Mouse (Mus musculus): ENCODE results near the gene 2510009E07Rik.

The 2510009E07Rik gene

GRCm38 (mm10) chr16:21694463-21695241 lies at the start of gene 2510009E07Rik:
Gene 2510009E07Rik, minus strand, starts transcription at chr16:21694665.
- ATAC-seq (ENCODE audit: insufficient number of reproducible peaks, low FRiP score, low TSS enrichment) = peak; percentile 83

- no peak for ATAC-seq (ENCODE audit: insufficient number of reproducible peaks, low FRiP score, low TSS enrichment)
These were observed 48.9 kb upstream of the 2510009E07Rik start for GRCm38 (mm10) chr16:21743401-21743800.

- no peak for ATAC-seq (ENCODE audit: insufficient number of reproducible peaks, low FRiP score, low TSS enrichment)
These were observed 48.4 kb upstream of the 2510009E07Rik start for GRCm38 (mm10) chr16:21742898-21743297.

- no peak for ATAC-seq (ENCODE audit: insufficient number of reproducible peaks, low FRiP score, low TSS enrichment)
These were observed 47.9 kb upstream of the 2510009E07Rik start for GRCm38 (mm10) chr16:21742191-21742870.

GRCm38 (mm10) chr16:21741542-21741941 lies 47.1 kb upstream of the 2510009E07Rik start:
- no peak for ATAC-seq (ENCODE audit: insufficient number of reproducible peaks, low FRiP score, low TSS enrichment)

GRCm38 (mm10) chr16:21735638-21736037 lies 41.2 kb upstream of the 2510009E07Rik start:
- ATAC-seq (ENCODE audit: insufficient number of reproducible peaks, low FRiP score, low TSS enrichment) = no peak

GRCm38 (mm10) chr16:21727897-21728364 lies 33.5 kb upstream of the 2510009E07Rik start:
- 0 out of 2 replicates have a peak, but pooled peaks have one; percentile 64 for ATAC-seq (ENCODE audit: insufficient number of reproducible peaks, low FRiP score, low TSS enrichment)

- no peak for ATAC-seq (ENCODE audit: insufficient number of reproducible peaks, low FRiP score, low TSS enrichment)
These were observed 33.0 kb upstream of the 2510009E07Rik start for GRCm38 (mm10) chr16:21727421-21727820.

GRCm38 (mm10) chr16:21724261-21724660 lies 29.8 kb upstream of the 2510009E07Rik start:
- ATAC-seq (ENCODE audit: insufficient number of reproducible peaks, low FRiP score, low TSS enrichment) = no peak

GRCm38 (mm10) chr16:21719770-21720169 lies 25.3 kb upstream of the 2510009E07Rik start:
- ATAC-seq (ENCODE audit: insufficient number of reproducible peaks, low FRiP score, low TSS enrichment) = no peak

- ATAC-seq (ENCODE audit: insufficient number of reproducible peaks, low FRiP score, low TSS enrichment) = no peak
These were observed 20.1 kb upstream of the 2510009E07Rik start for GRCm38 (mm10) chr16:21714516-21714915.

- ATAC-seq (ENCODE audit: insufficient number of reproducible peaks, low FRiP score, low TSS enrichment) = no peak
These were observed 15.9 kb upstream of the 2510009E07Rik start for GRCm38 (mm10) chr16:21710321-21710720.

- no peak for ATAC-seq (ENCODE audit: insufficient number of reproducible peaks, low FRiP score, low TSS enrichment)
These were observed 10.2 kb upstream of the 2510009E07Rik start for GRCm38 (mm10) chr16:21704691-21705090.

- ATAC-seq (ENCODE audit: insufficient number of reproducible peaks, low FRiP score, low TSS enrichment) = no peak
These were observed 7.8 kb upstream of the 2510009E07Rik start for GRCm38 (mm10) chr16:21702314-21702690.

- ATAC-seq (ENCODE audit: insufficient number of reproducible peaks, low FRiP score, low TSS enrichment) = no peak
These were observed 7.3 kb upstream of the 2510009E07Rik start for GRCm38 (mm10) chr16:21701611-21702313.

GRCm38 (mm10) chr16:21698136-21698535 lies 3.7 kb upstream of the 2510009E07Rik start:
- no peak for ATAC-seq (ENCODE audit: insufficient number of reproducible peaks, low FRiP score, low TSS enrichment)

- ATAC-seq (ENCODE audit: insufficient number of reproducible peaks, low FRiP score, low TSS enrichment) = no peak
These were observed 2.5 kb upstream of the 2510009E07Rik start for GRCm38 (mm10) chr16:21696946-21697345.

GRCm38 (mm10) chr16:21695242-21695578 lies 745 bp upstream of the 2510009E07Rik start:
- ATAC-seq (ENCODE audit: insufficient number of reproducible peaks, low FRiP score, low TSS enrichment) = peak; percentile 38; the same call in 1 of the 2 replicates

GRCm38 (mm10) chr16:21693981-21694462 lies 443 bp downstream of the 2510009E07Rik start:
- ATAC-seq (ENCODE audit: insufficient number of reproducible peaks, low FRiP score, low TSS enrichment) = peak; percentile 73

GRCm38 (mm10) chr16:21690216-21690755 lies 4.2 kb downstream of the 2510009E07Rik start:
- ATAC-seq (ENCODE audit: insufficient number of reproducible peaks, low FRiP score, low TSS enrichment) = no peak
